ENCODE assay signal across 31 mouse cellular contexts in genomic region chr15:7497852-7498251, GRCm38 (mm10).
"Had no signal": no experiment of that assay in that cellular context is flagged by ENCODE, and none has a peak within 500 bp of the region (broad histone marks: within the 10 kb centered on the region; RNA-seq: fewer than 3 reads in every experiment).

No protein-coding gene starts in this region.

- H3K9me3 ChIP-seq: limb, embryonic 10.5 days; limb, embryonic 12.5 days; limb, embryonic 13.5 days; limb, embryonic 15.5 days; liver, embryonic 12.5 days; liver, embryonic 13.5 days; liver, embryonic 15.5 days; lung, embryonic 15.5 days; midbrain, embryonic 10.5 days; midbrain, embryonic 12.5 days; midbrain, embryonic 13.5 days; midbrain, embryonic 15.5 days; neural tube, embryonic 12.5 days had no signal

- ATAC-seq: liver, embryonic 12.5 days; liver, postnatal 0 days; lung, postnatal 0 days; midbrain, embryonic 13.5 days; midbrain, embryonic 15.5 days; midbrain, embryonic 16.5 days had no signal

- H3K27me3 ChIP-seq: limb, embryonic 15.5 days; liver, embryonic 12.5 days; liver, embryonic 13.5 days; liver, embryonic 15.5 days; lung, embryonic 15.5 days; megakaryocyte, embryonic 14.5 days; midbrain, embryonic 12.5 days; midbrain, embryonic 13.5 days; midbrain, embryonic 15.5 days; neural tube, embryonic 12.5 days had no signal

- H3K9ac ChIP-seq: limb, embryonic 12.5 days; limb, embryonic 13.5 days; limb, embryonic 15.5 days; liver, embryonic 12.5 days; liver, embryonic 13.5 days; liver, embryonic 14.5 days; liver, embryonic 15.5 days; liver, postnatal 0 days; lung, embryonic 14.5 days; lung, embryonic 15.5 days; midbrain, embryonic 12.5 days; midbrain, embryonic 13.5 days; midbrain, embryonic 15.5 days; neural tube, embryonic 12.5 days had no signal

- H3K4me3 ChIP-seq: limb, embryonic 10.5 days; limb, embryonic 12.5 days; limb, embryonic 13.5 days; limb, embryonic 15.5 days; liver, embryonic 12.5 days; liver, embryonic 13.5 days; liver, embryonic 15.5 days; lung, embryonic 15.5 days; megakaryocyte, embryonic 14.5 days; midbrain, embryonic 10.5 days; midbrain, embryonic 12.5 days; midbrain, embryonic 13.5 days; midbrain, embryonic 15.5 days; neural tube, embryonic 12.5 days had no signal

- H3K4me1 ChIP-seq: limb, embryonic 12.5 days; limb, embryonic 15.5 days; liver, embryonic 12.5 days; liver, embryonic 13.5 days; liver, embryonic 15.5 days; lung, embryonic 15.5 days; megakaryocyte, embryonic 14.5 days; midbrain, embryonic 10.5 days; midbrain, embryonic 12.5 days; midbrain, embryonic 13.5 days; midbrain, embryonic 15.5 days; neural tube, embryonic 12.5 days had no signal

- H3K36me3 ChIP-seq: limb, embryonic 10.5 days; limb, embryonic 12.5 days; limb, embryonic 13.5 days; limb, embryonic 15.5 days; liver, embryonic 12.5 days; liver, embryonic 13.5 days; liver, embryonic 15.5 days; lung, embryonic 15.5 days; midbrain, embryonic 10.5 days; midbrain, embryonic 12.5 days; midbrain, embryonic 13.5 days; midbrain, embryonic 15.5 days; neural tube, embryonic 12.5 days had no signal

- DNase-seq: left cerebral cortex, postnatal 4 days; liver; liver, embryonic 13.5 days; liver, postnatal 0 days; lung, adult 18-20 months; lung, adult 2 months; lung, embryonic 14.5 days; lung, postnatal 10 days; lung, postnatal 14 days; lung, postnatal 36 days; lung, postnatal 4 days; midbrain, embryonic 14.5 days had no signal

- H3K27ac ChIP-seq: limb, embryonic 10.5 days; limb, embryonic 12.5 days; limb, embryonic 13.5 days; limb, embryonic 15.5 days; liver, embryonic 12.5 days; liver, embryonic 13.5 days; liver, embryonic 14.5 days; liver, embryonic 15.5 days; lung, embryonic 15.5 days; macrophage; midbrain, embryonic 10.5 days; midbrain, embryonic 12.5 days; midbrain, embryonic 13.5 days; midbrain, embryonic 15.5 days; neural tube, embryonic 12.5 days had no signal

- H3K4me2 ChIP-seq: limb, embryonic 12.5 days; limb, embryonic 13.5 days; limb, embryonic 15.5 days; liver, embryonic 11.5 days; liver, embryonic 12.5 days; liver, embryonic 13.5 days; liver, embryonic 15.5 days; lung, embryonic 14.5 days; lung, embryonic 15.5 days; midbrain, embryonic 11.5 days; midbrain, embryonic 12.5 days; midbrain, embryonic 13.5 days; midbrain, embryonic 15.5 days; neural tube, embryonic 12.5 days had no signal
